Mouse (Mus musculus): ENCODE measurements at regions not wholly inside any gene's neighbourhood (a gene's known extent, or its start where the extent isn't known, plus 50 kb on each side); places are given as distances from the start of the nearest gene placed in this dataset.

- no peak for TF ChIP-seq CTCF (IDR thresholded peaks at IDR 0.05; ENCODE audit: low read depth)
- no peak for TF ChIP-seq EP300 (IDR thresholded peaks at IDR 0.05; ENCODE audit: low read depth)
These were observed 211.1 kb downstream of the Rbm26 start for GRCm38 (mm10) chr14:104966046-104966445.
